Mouse (Mus musculus): ENCODE measurements around the gene Pdzd7. TPM values are rescaled to one million over a fixed set of nuclear protein-coding genes. Genes with fewer than 3 reads are reported as not detected.

Pdzd7 gene
- total and polyA plus RNA-seq, 3 experiments = 0.17 to 0.20 TPM; not detected in 1

GRCm38 (mm10) chr19:45045236-45045635 is 281 bp downstream of the Pdzd7 start:
- H3K4me3 ChIP-seq (replicated peaks in 1 of 3; ENCODE audit: low read depth in 2 of 3, low read length in 2 of 3, poor library complexity in 1 of 3) = no peak overlapping the region
- no peak overlapping the region for H3K4me2 ChIP-seq (ENCODE audit: insufficient read depth, low read depth, poor library complexity, severe bottlenecking)
- TF ChIP-seq ZMIZ1 (IDR thresholded peaks at IDR 0.05; ENCODE audit: low read depth, low read length) (no peak), ELF1 (IDR thresholded peaks at IDR 0.05; ENCODE audit: low read depth, low read length) (no peak), EP300 (IDR thresholded peaks at IDR 0.05; ENCODE audit: low read length) (no peak), CHD1 (IDR thresholded peaks at IDR 0.05; ENCODE audit: low read depth, low read length) (no peak), MAFK (IDR thresholded peaks at IDR 0.05; ENCODE audit: insufficient replicate concordance, low read length) (no peak), NELFE (IDR thresholded peaks at IDR 0.05; ENCODE audit: low read depth, low read length) (no peak), POLR2A (IDR thresholded peaks at IDR 0.05; ENCODE audit: low read depth, low read length) (no peak), ZC3H11A (IDR thresholded peaks at IDR 0.05; ENCODE audit: low read depth, low read length) (no peak), JUN (IDR thresholded peaks at IDR 0.05; ENCODE audit: insufficient read depth, low read depth, low read length) (no peak), IRF4 (IDR thresholded peaks at IDR 0.05; ENCODE audit: low read depth, low read length) (no peak), MXI1 (IDR thresholded peaks at IDR 0.05; ENCODE audit: low read depth, low read length) (no peak), JUND (conservative IDR thresholded peaks at IDR 0.05; ENCODE audit: low read depth, low read length) (no peak), HCFC1 (IDR thresholded peaks at IDR 0.05; ENCODE audit: low read depth, low read length) (no peak), USF2 (conservative IDR thresholded peaks at IDR 0.05; ENCODE audit: low read depth, low read length) (no peak), GABPA (IDR thresholded peaks at IDR 0.05; ENCODE audit: insufficient replicate concordance, low read depth, low read length) (no peak), CTCF (conservative IDR thresholded peaks at IDR 0.05 in 1 of 2, IDR thresholded peaks at IDR 0.05 in 1 of 2; ENCODE audit: low read depth in 2 of 2, low read length in 2 of 2) (no peak), BHLHE40 (IDR thresholded peaks at IDR 0.05; ENCODE audit: low read depth, low read length) (no peak), POLR2AphosphoS2 (IDR thresholded peaks at IDR 0.05; ENCODE audit: low read depth, low read length) (no peak), MEF2A (IDR thresholded peaks at IDR 0.05; ENCODE audit: borderline replicate concordance, low read depth, low read length) (no peak)
- no peaks in the 10 kb centered on the region for H3K9me3 ChIP-seq (replicated peaks; ENCODE audit: low read length)
- peaks cover 67% of the 10 kb centered on the region for H3K27me3 ChIP-seq (replicated peaks)
- in situ Hi-C loops (cut with MboI; ENCODE audit: low pct_ligation_motif_present, low pct_unique_long_range_greater_than_20kb, low sequenced_read_pairs) (loop anchor here (25.0 kb wide), 1 partner anchor 458 kb away; no protein-coding TSS in a partner anchor), dilution Hi-C loops (cut with MboI; ENCODE audit: extremely low pct_ligation_motif_present, extremely low pct_unique_long_range_greater_than_20kb, low sequenced_read_pairs) (no loop called here)
- H3K27ac ChIP-seq (ENCODE audit: insufficient read depth, low read depth) = no peak overlapping the region
- H3K9ac ChIP-seq (ENCODE audit: insufficient read depth, low read depth) = no peak overlapping the region
- DNase-seq (ENCODE audit: extremely low read depth) = no peak
- no peaks in the 10 kb centered on the region for H3K79me2 ChIP-seq (replicated peaks; ENCODE audit: control insufficient read depth, extremely low read depth, insufficient read depth, poor library complexity, severe bottlenecking)
- H3K36me3 ChIP-seq (replicated peaks in 1 of 2; ENCODE audit: control insufficient read depth in 1 of 2, insufficient read depth in 1 of 2, low read length in 1 of 2) = peaks cover 3 to 12% of the 10 kb centered on the region in 2 experiments
- peaks cover 4 to 30% of the 10 kb centered on the region in 2 experiments; a peak in 3 of 4 replicates for H3K4me1 ChIP-seq (ENCODE audit: control insufficient read depth in 1 of 2, insufficient read depth in 2 of 2)

- dilution Hi-C loops (cut with MboI; ENCODE audit: extremely low pct_ligation_motif_present, extremely low pct_unique_long_range_greater_than_20kb, low sequenced_read_pairs) = no loop called here
- Histone ChIP-seq H3K27ac (ENCODE audit: insufficient read depth, low read depth) (no peak overlapping the region), H3K4me1 (ENCODE audit: control insufficient read depth in 1 of 2, insufficient read depth in 2 of 2) (peaks cover 4 to 30% of the 10 kb centered on the region in 2 experiments; a peak in 3 of 4 replicates), H3K4me2 (ENCODE audit: insufficient read depth, low read depth, poor library complexity, severe bottlenecking) (no peak overlapping the region), H3K27me3 (replicated peaks) (peaks cover 75% of the 10 kb centered on the region), H3K79me2 (replicated peaks; ENCODE audit: control insufficient read depth, extremely low read depth, insufficient read depth, poor library complexity, severe bottlenecking) (no peaks in the 10 kb centered on the region), H3K36me3 (replicated peaks in 1 of 2; ENCODE audit: control insufficient read depth in 1 of 2, insufficient read depth in 1 of 2, low read length in 1 of 2) (peaks cover 0 to 5% of the 10 kb centered on the region in 2 experiments), H3K9ac (ENCODE audit: insufficient read depth, low read depth) (no peak overlapping the region), H3K4me3 (replicated peaks in 1 of 3; ENCODE audit: low read depth in 2 of 3, low read length in 2 of 3, poor library complexity in 1 of 3) (no peak overlapping the region), H3K9me3 (replicated peaks; ENCODE audit: low read length) (no peaks in the 10 kb centered on the region)
- DNase-seq (ENCODE audit: extremely low read depth) = no peak
- in situ Hi-C loops (cut with MboI; ENCODE audit: low pct_ligation_motif_present, low pct_unique_long_range_greater_than_20kb, low sequenced_read_pairs) = loop anchor here (25.0 kb wide), 1 partner anchor 457 kb away; no protein-coding TSS in a partner anchor
- TF ChIP-seq SIN3A (IDR thresholded peaks at IDR 0.05; ENCODE audit: low read length) (no peak), MAZ (IDR thresholded peaks at IDR 0.05; ENCODE audit: low read depth, low read length) (no peak), ELF1 (IDR thresholded peaks at IDR 0.05; ENCODE audit: low read depth, low read length) (no peak), HCFC1 (IDR thresholded peaks at IDR 0.05; ENCODE audit: low read depth, low read length) (no peak), RAD21 (IDR thresholded peaks at IDR 0.05; ENCODE audit: low read depth, low read length) (no peak), MEF2A (IDR thresholded peaks at IDR 0.05; ENCODE audit: borderline replicate concordance, low read depth, low read length) (no peak), POLR2A (IDR thresholded peaks at IDR 0.05; ENCODE audit: low read depth, low read length) (no peak), CTCF (conservative IDR thresholded peaks at IDR 0.05 in 1 of 2, IDR thresholded peaks at IDR 0.05 in 1 of 2; ENCODE audit: low read depth in 2 of 2, low read length in 2 of 2) (no peak), MYC (IDR thresholded peaks at IDR 0.05; ENCODE audit: low read depth, low read length) (no peak), ZC3H11A (IDR thresholded peaks at IDR 0.05; ENCODE audit: low read depth, low read length) (no peak), CHD2 (IDR thresholded peaks at IDR 0.05; ENCODE audit: low read length) (no peak), ZMIZ1 (IDR thresholded peaks at IDR 0.05; ENCODE audit: low read depth, low read length) (no peak), CHD1 (IDR thresholded peaks at IDR 0.05; ENCODE audit: low read depth, low read length) (no peak), JUN (IDR thresholded peaks at IDR 0.05; ENCODE audit: insufficient read depth, low read depth, low read length) (no peak), MAX (IDR thresholded peaks at IDR 0.05; ENCODE audit: low read length) (no peak), UBTF (IDR thresholded peaks at IDR 0.05; ENCODE audit: low read depth, low read length) (no peak)
Observed at GRCm38 (mm10) chr19:45044389-45044927, 1.1 kb downstream of the Pdzd7 start.
